Mouse (Mus musculus) myocyte (in vitro differentiated cells): ENCODE measurements around the gene Timm23.

Source experiments
- E2F4 ChIP-seq: IDR thresholded peaks from one replicate; pipeline ENCODE4 v1.6.1; 2011; ENCODE audit warnings: mild to moderate bottlenecking, control low read depth, moderate library complexity; ENCODE audit not compliant: insufficient read depth
- MAX ChIP-seq: IDR thresholded peaks from one replicate; pipeline ENCODE4 v1.6.1; 2011; ENCODE audit warnings: low read depth, mild to moderate bottlenecking, control low read depth
- MYOD1 ChIP-seq, 3 experiments: IDR thresholded peaks; one replicate each; pipeline ENCODE4 v1.6.1; 2011; ENCODE audit warnings: control low read depth in 2 of 3, low read depth in 2 of 3, mild to moderate bottlenecking in 2 of 3, moderate library complexity in 1 of 3; ENCODE audit not compliant: insufficient read length in 2 of 3, control insufficient read depth in 1 of 3
- MYOG ChIP-seq, 3 experiments: IDR thresholded peaks; one replicate each; pipeline ENCODE4 v1.6.1; 2011; ENCODE audit warnings: control low read depth in 2 of 3, low read depth in 2 of 3, mild to moderate bottlenecking in 2 of 3; ENCODE audit not compliant: insufficient read length in 2 of 3, control insufficient read depth in 1 of 3, insufficient read depth in 1 of 3
- POLR2A ChIP-seq: IDR thresholded peaks from one replicate; pipeline ENCODE4 v1.6.1; 2011; ENCODE audit warnings: low read depth, mild to moderate bottlenecking, control low read depth, moderate library complexity; ENCODE audit not compliant: insufficient read length
- POLR2AphosphoS2 ChIP-seq: IDR thresholded peaks from one replicate; pipeline ENCODE4 v1.6.1; 2011; ENCODE audit warnings: low read depth, control low read depth; ENCODE audit not compliant: insufficient read length
- SRF ChIP-seq: IDR thresholded peaks from one replicate; pipeline ENCODE4 v1.6.1; 2011; ENCODE audit warnings: low read depth; ENCODE audit not compliant: control insufficient read depth, insufficient read length
- TCF12 ChIP-seq: IDR thresholded peaks from one replicate; pipeline ENCODE4 v1.6.1; 2011; ENCODE audit warnings: mild to moderate bottlenecking, control low read depth; ENCODE audit not compliant: poor library complexity, insufficient read depth, severe bottlenecking
- USF1 ChIP-seq: IDR thresholded peaks from one replicate; pipeline ENCODE4 v1.6.1; 2011; ENCODE audit warnings: low read depth, mild to moderate bottlenecking, control low read depth, moderate library complexity

DNA sequence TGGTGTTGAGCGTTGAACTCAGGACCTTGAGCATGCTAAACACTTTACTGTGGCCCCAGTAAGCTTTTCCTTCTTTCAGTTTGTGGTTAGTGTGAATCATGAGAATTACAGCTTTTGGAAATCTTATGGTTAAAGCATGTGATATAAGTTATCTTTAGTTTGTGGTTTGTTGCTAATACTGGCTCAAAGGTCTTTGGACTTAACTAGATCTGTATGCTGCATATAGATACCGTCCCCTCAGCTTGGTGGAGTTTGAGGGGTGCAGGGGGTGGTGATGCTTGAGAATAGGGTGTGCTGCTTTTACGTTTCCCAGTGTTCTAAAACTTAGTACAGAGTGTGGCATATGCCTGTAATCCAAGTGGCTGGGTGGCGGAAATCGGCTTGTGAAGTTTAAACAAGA, 34.4 kb downstream of the Timm23 start:
- TF ChIP-seq MYOG (IDR thresholded peaks at IDR 0.05; ENCODE audit: control insufficient read depth in 1 of 3, insufficient read depth in 1 of 3, insufficient read length in 2 of 3, low read depth in 2 of 3) (no peak), USF1 (no peak), TCF12 (no peak), POLR2A (no peak), POLR2AphosphoS2 (no peak), MAX (no peak), E2F4 (no peak), MYOD1 (IDR thresholded peaks at IDR 0.05; ENCODE audit: control insufficient read depth in 1 of 3, insufficient read length in 2 of 3, low read depth in 2 of 3) (no peak), SRF (no peak)
